8 mouse cellular contexts compared by ENCODE assay signal in the genomic region with DNA sequence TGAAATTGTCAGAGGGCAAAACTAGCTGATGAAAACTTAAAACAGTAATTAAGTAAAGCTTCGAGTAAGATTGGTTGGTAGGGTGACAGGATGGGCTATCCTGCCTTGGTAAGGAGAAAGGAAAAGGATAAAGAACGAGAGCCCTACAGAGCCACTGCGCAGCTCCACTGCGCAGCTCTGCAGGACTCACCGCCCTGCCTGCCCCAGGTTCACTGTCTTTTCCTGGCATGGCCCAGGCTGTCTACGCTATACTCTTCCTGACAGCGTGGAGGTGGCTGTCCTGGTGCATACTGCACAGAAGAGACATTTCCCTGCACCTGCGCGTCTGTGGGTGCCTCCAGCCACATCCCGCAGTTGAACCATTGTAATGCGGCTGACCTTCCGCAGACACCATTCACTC.
A peak's percentile ranks its signal among the peaks of the same experiment; 100 is the strongest.
DNase-seq lines count a peak whose midpoint lies in the region; ATAC-seq lines count a peak whose summit lies in the region.

No protein-coding gene starts in this region.

- H3K27ac ChIP-seq in heart, embryonic 10.5 days: no peak overlapping the region
- no peak overlapping the region for H3K27ac ChIP-seq in midbrain, embryonic 11.5 days (ENCODE audit: low read depth, low read length)

- H3K36me3 ChIP-seq in heart, embryonic 10.5 days: no peaks in the 10 kb centered on the region
- no peaks in the 10 kb centered on the region for H3K36me3 ChIP-seq in midbrain, embryonic 11.5 days (ENCODE audit: control insufficient read depth, insufficient read depth, low read length)

- H3K9ac ChIP-seq in midbrain, embryonic 11.5 days (ENCODE audit: low read length): peak overlapping the region; percentile 28; the same call in 1 of the 2 replicates

- 0 out of 2 replicates have a peak, but pooled peaks have one; percentile 35 for ATAC-seq in midbrain, embryonic 11.5 days (ENCODE audit: low FRiP score)
- ATAC-seq in megakaryocyte-erythroid progenitor cell, adult 5-6 weeks (replicated peaks; ENCODE audit: low FRiP score, low TSS enrichment, poor library complexity, severe bottlenecking): no peak

- H3K4me1 ChIP-seq in heart, embryonic 10.5 days: 0 out of 2 replicates have a peak, but pooled peaks cover 3% of the 10 kb centered on the region
- no peaks in the 10 kb centered on the region for H3K4me1 ChIP-seq in midbrain, embryonic 11.5 days (ENCODE audit: control insufficient read depth, insufficient read depth, low read length)

- H3K4me3 ChIP-seq in heart, embryonic 10.5 days: peak overlapping the region; percentile 46
- H3K4me3 ChIP-seq in midbrain, embryonic 11.5 days (ENCODE audit: low read depth, low read length): peak overlapping the region; percentile 19

- whole genome bisulfite sequencing in heart, embryonic 10.5 days: 45% methylated on average over 12 of the region's 12 CpGs
- 48% methylated on average over 12 of the region's 12 CpGs for WGBS in midbrain, embryonic 11.5 days

- intact Hi-C loops in left cerebral cortex, postnatal 4 days (cut with DNase I): no loop called here

- no peaks in the 10 kb centered on the region; the same call in 1 of the 2 replicates for H3K27me3 ChIP-seq in heart, embryonic 10.5 days (ENCODE audit: insufficient read depth, poor library complexity, severe bottlenecking)
- no peaks in the 10 kb centered on the region for H3K27me3 ChIP-seq in midbrain, embryonic 11.5 days (ENCODE audit: control insufficient read depth, insufficient read depth, low read length)

- peak overlapping the region; percentile 43 for H3K4me2 ChIP-seq in midbrain, embryonic 11.5 days

- DNase-seq in heart, embryonic 10.5 days (ENCODE audit: low spot score): no peak
- no peak for DNase-seq in heart, postnatal 4 days
- peak; percentile 17 for DNase-seq in cerebellum, adult 11-12 months
- peak; percentile 4 for DNase-seq in forelimb bud, embryonic 11.5 days (ENCODE audit: low read depth, low spot score)
- no peak for DNase-seq in midbrain, embryonic 11.5 days (ENCODE audit: low spot score, missing footprints)
- DNase-seq in MN1 (ENCODE audit: low spot score): no peak
- DNase-seq in left cerebral cortex, postnatal 4 days: no peak

- H3K9me3 ChIP-seq in heart, embryonic 10.5 days: no peaks in the 10 kb centered on the region
- H3K9me3 ChIP-seq in midbrain, embryonic 11.5 days (ENCODE audit: control insufficient read depth, low read length): no peaks in the 10 kb centered on the region

Comparison
In these comparisons a context has a peak if more than half of its experiments do, and no peak if none do; other contexts are left out.
1. DNase-seq: peak in cerebellum, adult 11-12 months (single experiment) and forelimb bud, embryonic 11.5 days (single experiment); none in heart, embryonic 10.5 days (single experiment), heart, postnatal 4 days (single experiment), midbrain, embryonic 11.5 days (single experiment), MN1 (single experiment) and left cerebral cortex, postnatal 4 days (single experiment).